8 mouse cellular contexts compared by ENCODE assay signal in genomic region chr6:95651391-95651876, GRCm38 (mm10).
DNase-seq lines count a peak whose midpoint lies in the region; ATAC-seq lines count a peak whose summit lies in the region.

No protein-coding gene starts in this region.

- DNase-seq in brain, embryonic 18.5 days (ENCODE audit: low read depth, low spot score), result peak; percentile 16
- DNase-seq in naive thymus-derived CD4-positive, alpha-beta T cell, adult 2 months (ENCODE audit: low read depth), result peak; percentile 36
- no peak for DNase-seq in kidney, postnatal 14 days
- no peak for DNase-seq in left cerebral cortex, postnatal 14 days (ENCODE audit: low spot score in 2 of 2)
- no peak for DNase-seq in spleen, adult 12 weeks (ENCODE audit: low spot score)

- no peaks in the 10 kb centered on the region for H3K27me3 ChIP-seq in intestine, embryonic 15.5 days (replicated peaks)
- H3K27me3 ChIP-seq in intestine, embryonic 16.5 days (replicated peaks; ENCODE audit: control insufficient read depth, insufficient read depth, low read length), result no peaks in the 10 kb centered on the region
- peaks cover 3% of the 10 kb centered on the region; the same call in 1 of the 2 replicates for H3K27me3 ChIP-seq in hindbrain, embryonic 13.5 days

- peak; percentile 53; the same call in 1 of the 2 replicates for ATAC-seq in intestine, embryonic 15.5 days
- ATAC-seq in intestine, embryonic 16.5 days, result no peak
- 0 out of 2 replicates have a peak, but pooled peaks have one; percentile 69 for ATAC-seq in hindbrain, embryonic 13.5 days (ENCODE audit: low FRiP score)

- no peaks in the 10 kb centered on the region for H3K9me3 ChIP-seq in intestine, embryonic 15.5 days
- H3K9me3 ChIP-seq in intestine, embryonic 16.5 days (ENCODE audit: control insufficient read depth, low read length), result 0 out of 2 replicates have a peak, but pooled peaks cover 2% of the 10 kb centered on the region
- H3K9me3 ChIP-seq in hindbrain, embryonic 13.5 days, result no peaks in the 10 kb centered on the region

- no peak overlapping the region for H3K27ac ChIP-seq in intestine, embryonic 15.5 days
- H3K27ac ChIP-seq in intestine, embryonic 16.5 days (ENCODE audit: low read length), result no peak overlapping the region
- H3K27ac ChIP-seq in hindbrain, embryonic 13.5 days, result no peak overlapping the region

- 0 out of 2 replicates have a peak, but pooled peaks cover 3% of the 10 kb centered on the region for H3K36me3 ChIP-seq in intestine, embryonic 15.5 days
- H3K36me3 ChIP-seq in intestine, embryonic 16.5 days (ENCODE audit: control insufficient read depth, insufficient read depth, low read length), result no peaks in the 10 kb centered on the region
- H3K36me3 ChIP-seq in hindbrain, embryonic 13.5 days, result no peaks in the 10 kb centered on the region

- H3K4me3 ChIP-seq in intestine, embryonic 15.5 days (replicated peaks), result no peak overlapping the region
- no peak overlapping the region for H3K4me3 ChIP-seq in intestine, embryonic 16.5 days (ENCODE audit: low read length)
- H3K4me3 ChIP-seq in hindbrain, embryonic 13.5 days, result no peak overlapping the region

- WGBS in intestine, embryonic 15.5 days, result 35% methylated on average over 6 of the region's 6 CpGs
- WGBS in intestine, embryonic 16.5 days, result 49% methylated on average over 6 of the region's 6 CpGs
- 9% methylated on average over 6 of the region's 6 CpGs for WGBS in hindbrain, embryonic 13.5 days

- H3K4me2 ChIP-seq in intestine, embryonic 15.5 days (replicated peaks), result no peak overlapping the region
- H3K4me2 ChIP-seq in intestine, embryonic 16.5 days (ENCODE audit: low read depth, low read length), result no peak overlapping the region
- H3K4me2 ChIP-seq in hindbrain, embryonic 13.5 days, result peak overlapping the region; percentile 18; the same call in 1 of the 2 replicates

- H3K9ac ChIP-seq in intestine, embryonic 15.5 days, result no peak overlapping the region
- no peak overlapping the region for H3K9ac ChIP-seq in intestine, embryonic 16.5 days (ENCODE audit: low read depth, low read length)
- no peak overlapping the region for H3K9ac ChIP-seq in hindbrain, embryonic 13.5 days

- intact Hi-C loops in left cerebral cortex, postnatal 14 days (cut with DNase I), result no loop called here

- H3K4me1 ChIP-seq in intestine, embryonic 15.5 days (replicated peaks), result no peaks in the 10 kb centered on the region
- H3K4me1 ChIP-seq in intestine, embryonic 16.5 days (ENCODE audit: control insufficient read depth, insufficient read depth, low read length), result no peaks in the 10 kb centered on the region
- peaks cover 19% of the 10 kb centered on the region; the same call in 1 of the 2 replicates for H3K4me1 ChIP-seq in hindbrain, embryonic 13.5 days (replicated peaks)

Comparison
In these comparisons a context has a peak if more than half of its experiments do, and no peak if none do; other contexts are left out.
1. DNase-seq: peak in brain, embryonic 18.5 days (single experiment) and naive thymus-derived CD4-positive, alpha-beta T cell, adult 2 months (single experiment); none in kidney, postnatal 14 days (single experiment), left cerebral cortex, postnatal 14 days (0 of 2) and spleen, adult 12 weeks (single experiment).